Mouse (Mus musculus) cortical plate, adult 2 months (tissue): Measurements from ENCODE around the gene Lrp1.
A peak's percentile ranks its signal among the peaks of the same experiment; 100 is the strongest.

Experiments used
- CTCF ChIP-seq: fragments of 200-500 bp; IDR thresholded peaks from 2 replicates; pipeline ENCODE4 v1.5.1; 2011; ENCODE audit warnings: mild to moderate bottlenecking, control low read depth, low read length; ENCODE audit not compliant: insufficient read depth; ENCODE audit errors: extremely low read depth
- POLR2A ChIP-seq: fragments of 200-500 bp; IDR thresholded peaks from 2 replicates; pipeline ENCODE4 v1.6.1; 2011; ENCODE audit warnings: mild to moderate bottlenecking, low read length, control low read depth; ENCODE audit not compliant: insufficient read depth; ENCODE audit errors: extremely low read depth

- peak; percentile 15; the same call in 1 of the 2 replicates for TF ChIP-seq CTCF
- no peak for TF ChIP-seq POLR2A
These were observed 74.4 kb downstream of the Lrp1 start for GRCm38 (mm10) chr10:127546505-127546904.
